Mouse (Mus musculus) neural tube, embryonic 11.5 days (tissue): ENCODE measurements around the gene Notch2. TPM values are rescaled to one million over a fixed set of nuclear protein-coding genes. Genes with fewer than 3 reads are reported as not detected.

ENCODE experiments used
- ATAC-seq: fragments of 200-750 bp; cut with Nextera tagmentation; 2 replicates; pipeline ENCODE4 v1.8.0; 2017; ENCODE audit warnings: moderate number of reproducible peaks, mild to moderate bottlenecking, moderate TSS enrichment, moderate library complexity; ENCODE audit not compliant: insufficient read depth, low FRiP score, low TSS enrichment
- DNase-seq: peaks from one replicate; pipeline ENCODE4 v3.0.0-alpha.2; 2015; ENCODE audit warnings: low spot score
- H3K27ac ChIP-seq: fragments of 300-500 bp; sonication (generic); 2 replicates; pipeline ENCODE4 v1.5.1; 2014; ENCODE audit warnings: low read depth, mild to moderate bottlenecking, low read length
- H3K27me3 ChIP-seq: fragments of 300-500 bp; sonication (generic); 2 replicates; pipeline ENCODE4 v1.6.1; 2014; ENCODE audit warnings: mild to moderate bottlenecking, low read length, mixed read lengths; ENCODE audit not compliant: control insufficient read depth, insufficient read depth
- H3K36me3 ChIP-seq: fragments of 300-500 bp; sonication (generic); 2 replicates; pipeline ENCODE4 v1.6.1; 2014; ENCODE audit warnings: mild to moderate bottlenecking, low read length, moderate library complexity, mixed read lengths; ENCODE audit not compliant: control insufficient read depth, insufficient read depth
- H3K4me1 ChIP-seq: fragments of 300-500 bp; sonication (generic); 2 replicates; pipeline ENCODE4 v1.6.1; 2014; ENCODE audit warnings: low read length, mixed read lengths; ENCODE audit not compliant: control insufficient read depth, insufficient read depth
- H3K4me2 ChIP-seq: fragments of 300-500 bp; sonication (generic); 2 replicates; pipeline ENCODE4 v1.6.1; 2014; ENCODE audit warnings: low read depth, mild to moderate bottlenecking, moderate library complexity
- H3K4me3 ChIP-seq: fragments of 300-500 bp; sonication (generic); 2 replicates; pipeline ENCODE4 v1.5.1; 2014; ENCODE audit warnings: low read depth, low read length
- H3K9ac ChIP-seq: fragments of 300-500 bp; sonication (generic); 2 replicates; pipeline ENCODE4 v1.6.1; 2014; ENCODE audit warnings: mild to moderate bottlenecking, low read length
- H3K9me3 ChIP-seq: fragments of 300-500 bp; sonication (generic); 2 replicates; pipeline ENCODE4 v1.6.1; 2016; ENCODE audit warnings: low read length; ENCODE audit not compliant: control insufficient read depth
- WGBS: fragments of 180-500 bp; shearing (Covaris S2); extraction: QIAGEN DNeasy Blood & Tissue Kit; methylation state at CpG from one replicate; pipeline ENCODE4 v1.1.7; 2014; 5-methylcytosine and 5-hydroxymethylcytosine counted together
- polyA plus RNA-seq: library from polyadenylated mRNA; unstranded; fragments of >200 nt; fragmentation: Nextera tagmentation; extraction: Ambion mirVana; gene quantifications from 2 replicates; pipeline ENCODE4 v1.2.1, GENCODE M21; 2014

Gene Notch2
- polyA plus RNA-seq, 1 experiment from 2014 or later = 24.6 TPM

GRCm38 (mm10) chr3:98050492-98051406 lies 37.4 kb downstream of the Notch2 start:
- Histone ChIP-seq H3K4me3 (no peak overlapping the region), H3K4me1 (peaks cover 6% of the 10 kb centered on the region), H3K4me2 (no peak overlapping the region), H3K36me3 (no peaks in the 10 kb centered on the region), H3K9me3 (no peaks in the 10 kb centered on the region), H3K9ac (no peak overlapping the region), H3K27me3 (no peaks in the 10 kb centered on the region), H3K27ac (no peak overlapping the region)
- DNase-seq (no peak), ATAC-seq (no peak)
- WGBS = 79% methylated on average over 14 of the region's 14 CpGs

- Histone ChIP-seq H3K9ac (no peak overlapping the region), H3K36me3 (no peaks in the 10 kb centered on the region), H3K4me1 (peaks cover 2% of the 10 kb centered on the region), H3K27me3 (no peaks in the 10 kb centered on the region), H3K27ac (no peak overlapping the region), H3K9me3 (no peaks in the 10 kb centered on the region), H3K4me3 (no peak overlapping the region), H3K4me2 (no peak overlapping the region)
- ATAC-seq (no peak), DNase-seq (no peak)
- WGBS = 62% methylated on average over 16 of the region's 16 CpGs
Observed at GRCm38 (mm10) chr3:98051407-98051968, 38.2 kb downstream of the Notch2 start.

- Histone ChIP-seq H3K4me3 (no peak overlapping the region), H3K27me3 (no peaks in the 10 kb centered on the region), H3K9ac (no peak overlapping the region), H3K27ac (no peak overlapping the region), H3K4me2 (no peak overlapping the region), H3K36me3 (no peaks in the 10 kb centered on the region), H3K4me1 (no peaks in the 10 kb centered on the region; the same call in 1 of the 2 replicates), H3K9me3 (no peaks in the 10 kb centered on the region)
- no peak for DNase-seq
- no peak for ATAC-seq
- WGBS = 88% methylated on average over 16 of the region's 16 CpGs
Observed at GRCm38 (mm10) chr3:98052507-98053430, 39.4 kb downstream of the Notch2 start.

GRCm38 (mm10) chr3:98053817-98054216 lies 40.5 kb downstream of the Notch2 start:
- ATAC-seq = no peak
- WGBS = 93% methylated on average over 1 of the region's 1 CpGs
- no peak overlapping the region for H3K4me3 ChIP-seq

GRCm38 (mm10) chr3:98054334-98055007 lies 41.1 kb downstream of the Notch2 start:
- Histone ChIP-seq H3K27me3 (no peaks in the 10 kb centered on the region), H3K4me3 (no peak overlapping the region), H3K27ac (no peak overlapping the region), H3K4me2 (no peak overlapping the region), H3K9ac (no peak overlapping the region), H3K4me1 (no peaks in the 10 kb centered on the region; the same call in 1 of the 2 replicates), H3K9me3 (no peaks in the 10 kb centered on the region), H3K36me3 (no peaks in the 10 kb centered on the region)
- ATAC-seq (no peak), DNase-seq (no peak)
- 92% methylated on average over 8 of the region's 8 CpGs for WGBS

More at GRCm38 (mm10) chr3:98053817-98054216, 40.5 kb downstream of the Notch2 start:
- Histone ChIP-seq H3K27me3 (no peaks in the 10 kb centered on the region), H3K4me1 (no peaks in the 10 kb centered on the region; the same call in 1 of the 2 replicates), H3K9me3 (no peaks in the 10 kb centered on the region), H3K27ac (no peak overlapping the region), H3K36me3 (no peaks in the 10 kb centered on the region), H3K9ac (no peak overlapping the region), H3K4me2 (no peak overlapping the region)
- no peak for DNase-seq

- no peak for ATAC-seq
- no peaks in the 10 kb centered on the region; the same call in 1 of the 2 replicates for H3K4me1 ChIP-seq
- H3K4me2 ChIP-seq = no peak overlapping the region
- no peak for DNase-seq
- no peak overlapping the region for H3K4me3 ChIP-seq
- H3K27ac ChIP-seq = no peak overlapping the region
- no peaks in the 10 kb centered on the region for H3K9me3 ChIP-seq
- WGBS = 90% methylated on average over 6 of the region's 6 CpGs
- no peaks in the 10 kb centered on the region for H3K36me3 ChIP-seq
- no peak overlapping the region for H3K9ac ChIP-seq
- no peaks in the 10 kb centered on the region for H3K27me3 ChIP-seq
Observed at GRCm38 (mm10) chr3:98055008-98055345, 41.6 kb downstream of the Notch2 start.

- H3K27me3 ChIP-seq = no peaks in the 10 kb centered on the region
- H3K9ac ChIP-seq = no peak overlapping the region
- ATAC-seq (no peak), DNase-seq (no peak)
- no peak overlapping the region for H3K27ac ChIP-seq
- H3K4me3 ChIP-seq = no peak overlapping the region
- 81% methylated on average over 20 of the region's 20 CpGs for WGBS
- H3K9me3 ChIP-seq = no peaks in the 10 kb centered on the region
- no peak overlapping the region for H3K4me2 ChIP-seq
- H3K36me3 ChIP-seq = no peaks in the 10 kb centered on the region
- H3K4me1 ChIP-seq = no peaks in the 10 kb centered on the region
Observed at GRCm38 (mm10) chr3:98055808-98056728, 42.7 kb downstream of the Notch2 start.
